Mouse (Mus musculus): ENCODE results near the gene Med22. TPM values are rescaled to one million over a fixed set of nuclear protein-coding genes. Genes with fewer than 3 reads are reported as not detected.

The Med22 gene
- polyA plus RNA-seq, 1 experiment = 16.6 TPM

DNA sequence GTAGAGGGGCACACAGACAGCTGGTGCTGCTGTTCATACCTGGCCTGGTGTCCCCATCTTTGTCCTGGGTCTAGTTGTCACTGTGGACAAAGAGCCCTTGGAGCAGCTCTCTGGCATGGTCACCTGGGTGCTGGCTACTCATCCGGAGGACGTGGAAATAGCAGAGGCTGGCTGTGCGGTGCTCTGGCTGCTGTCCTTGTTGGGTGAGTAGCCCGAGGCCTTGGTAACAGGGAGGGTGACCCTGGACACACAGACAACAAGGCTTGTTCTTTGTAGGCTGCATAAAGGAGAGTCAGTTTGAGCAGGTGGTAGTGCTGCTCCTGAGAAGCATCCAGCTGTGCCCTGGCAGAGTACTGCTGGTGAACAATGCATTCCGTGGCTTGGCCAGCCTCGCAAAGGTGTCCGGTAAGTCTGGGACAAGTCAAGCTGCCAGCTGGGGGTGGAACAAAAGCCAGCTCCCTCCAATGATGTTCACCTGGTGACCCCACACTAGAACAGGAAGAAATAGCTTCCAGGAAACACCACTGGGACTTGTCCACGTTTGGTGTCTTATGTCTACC, 40.9 kb upstream of the Med22 start:
- no peak overlapping the region for H3K4me3 ChIP-seq (ENCODE audit: low read depth, low read length)
- peaks cover 64% of the 10 kb centered on the region for H3K36me3 ChIP-seq (ENCODE audit: control insufficient read depth, insufficient read depth, low read length)
- H3K27me3 ChIP-seq (ENCODE audit: control insufficient read depth, insufficient read depth, low read length) = no peaks in the 10 kb centered on the region
- TF ChIP-seq CTCF (IDR thresholded peaks at IDR 0.05; ENCODE audit: extremely low read depth, insufficient read length, insufficient replicate concordance, low read depth, low read length) = no peak
- TF ChIP-seq POLR2A (IDR thresholded peaks at IDR 0.05; ENCODE audit: low read depth, low read length) = no peak
- no peak overlapping the region for H3K27ac ChIP-seq (ENCODE audit: insufficient read depth, low read depth, low read length)
- H3K4me1 ChIP-seq (ENCODE audit: control insufficient read depth, insufficient read depth, insufficient read length, low read length) = peaks cover 8% of the 10 kb centered on the region; the same call in 1 of the 2 replicates
- 80% methylated on average over 8 of the region's 8 CpGs for WGBS

DNA sequence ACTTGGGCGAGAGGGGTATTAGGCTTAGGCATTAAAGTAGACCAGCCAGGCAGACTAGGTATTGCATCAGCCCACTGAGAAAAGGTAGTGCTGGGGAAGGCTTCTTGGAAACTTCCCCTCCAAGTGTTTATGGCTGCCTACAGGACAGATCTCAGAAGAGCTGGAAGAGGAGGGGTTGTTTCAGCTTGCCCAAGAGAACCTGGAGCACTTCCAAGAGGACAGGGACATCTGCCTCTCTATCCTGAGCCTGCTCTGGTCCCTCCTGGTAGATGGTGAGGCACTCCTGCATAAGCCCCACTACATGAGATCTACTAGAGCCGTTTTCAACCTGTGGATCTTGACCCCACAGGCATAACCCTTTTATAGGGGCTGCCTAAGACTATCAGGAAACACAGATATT, 39.9 kb upstream of the Med22 start:
- H3K4me3 ChIP-seq (ENCODE audit: low read depth, low read length) = no peak overlapping the region
- TF ChIP-seq CTCF (IDR thresholded peaks at IDR 0.05; ENCODE audit: extremely low read depth, insufficient read length, insufficient replicate concordance, low read depth, low read length) = no peak
- no peak for TF ChIP-seq POLR2A (IDR thresholded peaks at IDR 0.05; ENCODE audit: low read depth, low read length)
- 91% methylated on average over 2 of the region's 2 CpGs for WGBS
- H3K4me1 ChIP-seq (ENCODE audit: control insufficient read depth, insufficient read depth, insufficient read length, low read length) = peaks cover 1% of the 10 kb centered on the region; the same call in 1 of the 2 replicates
- no peak overlapping the region for H3K27ac ChIP-seq (ENCODE audit: insufficient read depth, low read depth, low read length)
- H3K36me3 ChIP-seq (ENCODE audit: control insufficient read depth, insufficient read depth, low read length) = peaks cover 53% of the 10 kb centered on the region
- no peaks in the 10 kb centered on the region for H3K27me3 ChIP-seq (ENCODE audit: control insufficient read depth, insufficient read depth, low read length)

DNA sequence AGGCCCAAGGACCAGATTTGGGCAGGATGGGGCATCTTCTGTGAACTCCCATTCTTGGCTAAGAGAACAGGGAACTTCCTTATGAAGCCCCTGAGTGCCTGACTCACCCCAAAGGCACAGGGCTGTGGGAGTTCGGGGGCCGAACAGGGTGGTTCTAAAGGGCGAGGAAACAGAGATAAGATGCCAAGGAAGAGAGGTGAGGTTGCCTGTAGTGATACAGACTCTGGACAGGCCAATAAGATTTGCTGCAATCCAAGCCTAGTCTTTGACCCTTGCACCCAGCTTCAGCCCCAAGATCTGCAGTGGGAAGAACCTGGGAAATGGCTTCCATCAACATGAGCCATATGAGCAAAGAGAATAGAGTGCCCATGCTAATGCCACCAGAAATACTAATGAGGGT, 32.8 kb upstream of the Med22 start:
- no peak for TF ChIP-seq POLR2A (IDR thresholded peaks at IDR 0.05; ENCODE audit: low read depth, low read length)
- no peak for TF ChIP-seq CTCF (IDR thresholded peaks at IDR 0.05; ENCODE audit: extremely low read depth, insufficient read length, insufficient replicate concordance, low read depth, low read length)
- H3K27ac ChIP-seq (ENCODE audit: insufficient read depth, low read depth, low read length) = peak overlapping the region; percentile 94
- H3K4me3 ChIP-seq (ENCODE audit: low read depth, low read length) = no peak overlapping the region
- H3K27me3 ChIP-seq (ENCODE audit: control insufficient read depth, insufficient read depth, low read length) = no peaks in the 10 kb centered on the region
- H3K36me3 ChIP-seq (ENCODE audit: control insufficient read depth, insufficient read depth, low read length) = peaks cover 7% of the 10 kb centered on the region
- peaks cover 27% of the 10 kb centered on the region; the same call in 1 of the 2 replicates for H3K4me1 ChIP-seq (ENCODE audit: control insufficient read depth, insufficient read depth, insufficient read length, low read length)
- WGBS = 16% methylated on average over 3 of the region's 3 CpGs

DNA sequence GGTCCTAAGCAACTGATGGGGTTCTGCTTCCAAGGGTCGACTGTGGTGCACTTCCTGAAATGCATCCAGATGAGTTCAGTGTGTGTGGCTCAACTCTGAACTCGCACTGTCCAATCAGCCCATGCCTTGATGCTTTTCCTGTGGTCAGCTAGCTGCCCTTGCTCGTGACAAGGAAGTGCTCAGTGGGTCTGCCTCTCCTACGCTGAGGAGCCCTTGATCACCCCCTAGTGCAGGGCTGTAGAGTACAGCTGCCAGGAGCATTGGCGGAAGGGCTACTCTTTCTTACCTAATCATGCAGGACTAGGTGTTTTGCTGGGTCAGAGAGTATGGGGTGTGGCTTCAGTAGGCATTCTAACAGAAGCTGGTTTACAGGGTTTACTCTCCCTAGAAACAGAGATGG, 31.1 kb upstream of the Med22 start:
- WGBS = 48% methylated on average over 5 of the region's 5 CpGs
- peaks cover under 1% of the 10 kb centered on the region; the same call in 1 of the 2 replicates for H3K36me3 ChIP-seq (ENCODE audit: control insufficient read depth, insufficient read depth, low read length)
- H3K4me3 ChIP-seq (ENCODE audit: low read depth, low read length) = no peak overlapping the region
- peaks cover 27% of the 10 kb centered on the region; the same call in 1 of the 2 replicates for H3K4me1 ChIP-seq (ENCODE audit: control insufficient read depth, insufficient read depth, insufficient read length, low read length)
- TF ChIP-seq CTCF (IDR thresholded peaks at IDR 0.05; ENCODE audit: extremely low read depth, insufficient read length, insufficient replicate concordance, low read depth, low read length) (peak; percentile 14; the same call in 1 of the 2 replicates), POLR2A (IDR thresholded peaks at IDR 0.05; ENCODE audit: low read depth, low read length) (no peak)
- H3K27me3 ChIP-seq (ENCODE audit: control insufficient read depth, insufficient read depth, low read length) = no peaks in the 10 kb centered on the region
- H3K27ac ChIP-seq (ENCODE audit: insufficient read depth, low read depth, low read length) = no peak overlapping the region

DNA sequence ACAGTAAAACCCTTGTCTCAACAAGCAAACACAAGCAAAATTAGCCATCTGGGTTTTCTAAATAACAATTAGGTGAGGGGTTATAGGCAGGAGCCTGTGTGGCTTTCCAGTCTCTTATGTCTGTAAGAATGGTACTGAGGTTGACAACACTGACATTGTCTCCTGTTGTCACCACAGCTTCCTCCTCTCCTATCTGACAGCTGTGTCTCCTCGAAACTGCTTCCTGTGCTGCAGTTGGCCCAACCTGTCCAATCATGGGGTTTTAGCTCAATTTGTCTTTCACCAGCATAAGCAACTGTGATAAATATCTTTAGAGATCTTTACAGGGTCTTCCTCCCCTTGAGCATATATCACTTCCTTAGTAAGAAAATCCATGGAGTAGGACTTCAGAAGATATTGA, 25.9 kb upstream of the Med22 start:
- no peaks in the 10 kb centered on the region for H3K36me3 ChIP-seq (ENCODE audit: control insufficient read depth, insufficient read depth, low read length)
- 42% methylated on average over 1 of the region's 1 CpGs for WGBS
- TF ChIP-seq POLR2A (IDR thresholded peaks at IDR 0.05; ENCODE audit: low read depth, low read length) = no peak
- TF ChIP-seq CTCF (IDR thresholded peaks at IDR 0.05; ENCODE audit: extremely low read depth, insufficient read length, insufficient replicate concordance, low read depth, low read length) = no peak
- no peaks in the 10 kb centered on the region for H3K27me3 ChIP-seq (ENCODE audit: control insufficient read depth, insufficient read depth, low read length)
- no peak overlapping the region for H3K4me3 ChIP-seq (ENCODE audit: low read depth, low read length)
- peaks cover 22% of the 10 kb centered on the region for H3K4me1 ChIP-seq (ENCODE audit: control insufficient read depth, insufficient read depth, insufficient read length, low read length)
- no peak overlapping the region for H3K27ac ChIP-seq (ENCODE audit: insufficient read depth, low read depth, low read length)

DNA sequence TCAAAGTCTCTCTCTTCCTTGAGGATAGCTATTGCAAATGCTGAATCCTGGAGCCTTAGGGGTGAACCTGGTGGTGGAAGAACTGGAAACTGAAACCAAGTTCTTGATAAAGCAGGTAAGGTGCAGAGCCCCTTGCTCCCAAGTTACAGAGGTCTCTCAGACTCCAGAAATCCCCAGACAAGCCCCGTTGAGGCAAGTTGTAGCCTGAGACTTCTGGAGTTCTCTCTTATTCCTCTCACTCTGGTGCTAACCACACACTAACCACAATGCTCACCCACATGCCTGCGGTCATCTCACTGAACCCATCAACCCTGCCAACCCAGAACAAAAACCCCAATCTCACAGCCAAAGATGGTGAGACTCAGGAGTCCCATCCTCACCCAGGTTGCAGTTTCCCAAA, 24.8 kb upstream of the Med22 start:
- H3K27ac ChIP-seq (ENCODE audit: insufficient read depth, low read depth, low read length) = peak overlapping the region; percentile 93; the same call in 1 of the 2 replicates
- TF ChIP-seq POLR2A (IDR thresholded peaks at IDR 0.05; ENCODE audit: low read depth, low read length) = no peak
- no peak for TF ChIP-seq CTCF (IDR thresholded peaks at IDR 0.05; ENCODE audit: extremely low read depth, insufficient read length, insufficient replicate concordance, low read depth, low read length)
- 54% methylated on average over 2 of the region's 2 CpGs for WGBS

DNA sequence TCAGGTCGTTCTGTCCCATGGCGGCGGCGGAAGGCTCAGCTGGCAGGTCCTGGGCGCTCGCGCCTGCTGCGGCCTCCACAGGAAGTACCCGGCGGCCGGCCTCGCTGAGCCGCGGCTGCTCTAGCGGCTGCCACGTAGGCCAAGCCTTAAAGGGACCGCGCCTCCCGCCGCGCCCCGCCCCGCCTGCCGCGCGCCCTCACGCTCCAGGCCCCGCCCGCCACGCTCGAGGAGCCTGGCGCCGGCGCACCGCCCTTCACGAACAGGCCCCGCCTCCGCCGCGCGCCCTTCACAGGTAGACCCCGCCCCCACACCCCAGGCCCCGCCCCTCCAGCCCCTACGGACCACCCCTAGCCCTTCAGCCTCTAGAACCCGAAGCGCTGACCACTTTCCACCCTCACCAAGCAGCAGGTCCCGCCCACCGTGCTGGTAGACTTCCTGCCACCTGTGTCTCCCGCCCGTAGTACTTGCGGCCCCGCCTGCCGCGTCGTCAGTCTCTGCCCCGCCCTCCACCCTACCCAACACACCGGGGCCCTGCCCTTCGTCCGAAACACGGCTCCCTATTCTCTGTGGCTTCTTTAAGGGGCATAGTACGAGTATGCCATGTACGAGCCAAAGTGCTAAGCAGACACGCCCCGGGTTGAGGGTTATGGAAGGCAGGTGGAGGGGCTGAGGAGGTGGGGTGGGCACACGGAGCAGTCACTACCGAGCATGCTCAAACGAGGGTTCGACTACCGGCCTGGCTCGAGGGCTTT, 23.0 kb upstream of the Med22 start, which contains the start of the genes Surf4 and Stkld1:
Gene Surf4, minus strand, starts transcription at position 625 of the 752 bp plus-strand sequence.
Gene Stkld1, plus strand, starts transcription at position 744 of the 752 bp plus-strand sequence.
- TF ChIP-seq POLR2A (IDR thresholded peaks at IDR 0.05; ENCODE audit: low read depth, low read length) = peak; percentile 95
- TF ChIP-seq CTCF (IDR thresholded peaks at IDR 0.05; ENCODE audit: extremely low read depth, insufficient read length, insufficient replicate concordance, low read depth, low read length) = no peak
- under 1% methylated on average over 55 of the region's 70 CpGs for WGBS

More for the DNA sequence above, 24.8 kb upstream of the Med22 start:
- peaks cover 7% of the 10 kb centered on the region for H3K36me3 ChIP-seq (ENCODE audit: control insufficient read depth, insufficient read depth, low read length)
- peaks cover 27% of the 10 kb centered on the region for H3K4me1 ChIP-seq (ENCODE audit: control insufficient read depth, insufficient read depth, insufficient read length, low read length)
- H3K27me3 ChIP-seq (ENCODE audit: control insufficient read depth, insufficient read depth, low read length) = no peaks in the 10 kb centered on the region
- H3K4me3 ChIP-seq (ENCODE audit: low read depth, low read length) = no peak overlapping the region

More for the DNA sequence above, 23.0 kb upstream of the Med22 start, which contains the start of the genes Surf4 and Stkld1:
- Histone ChIP-seq H3K36me3 (ENCODE audit: control insufficient read depth, insufficient read depth, low read length) (peaks cover 14% of the 10 kb centered on the region), H3K4me1 (ENCODE audit: control insufficient read depth, insufficient read depth, insufficient read length, low read length) (peaks cover 32% of the 10 kb centered on the region), H3K4me3 (ENCODE audit: low read depth, low read length) (peak within 1 kb of the TSS; percentile 94), H3K27ac (ENCODE audit: insufficient read depth, low read depth, low read length) (peak within 1 kb of the TSS; percentile 93), H3K27me3 (ENCODE audit: control insufficient read depth, insufficient read depth, low read length) (no peaks in the 10 kb centered on the region)

All from small intestine, adult 2 months (tissue).